9 mouse cellular contexts compared by ENCODE assay signal in genomic region chr2:127541185-127541584, GRCm38 (mm10). TPM values are rescaled to one million over a fixed set of nuclear protein-coding genes. Genes with fewer than 3 reads are reported as not detected.
DNase-seq lines count a peak whose midpoint lies in the region.
"Had no signal": no experiment of that assay in that cellular context is flagged by ENCODE, and none has a peak within 500 bp of the region (broad histone marks: within the 10 kb centered on the region; RNA-seq: fewer than 3 reads in every experiment).

Gene Prom2, minus strand, starts transcription at chr2:127541467.

- peaks cover 84% of the 10 kb centered on the region for H3K27me3 ChIP-seq in embryonic facial prominence, embryonic 10.5 days (replicated peaks; ENCODE audit: low read depth, poor library complexity, severe bottlenecking)

- H3K4me3 ChIP-seq in embryonic facial prominence, embryonic 10.5 days = peak within 1 kb of the TSS; percentile 48
- H3K4me3 ChIP-seq: megakaryocyte, embryonic 14.5 days had no signal

- H3K27ac ChIP-seq in embryonic facial prominence, embryonic 10.5 days (replicated peaks) = no peak within 1 kb of the TSS; the same call in 1 of the 2 replicates

- peaks cover 15% of the 10 kb centered on the region for H3K4me1 ChIP-seq in embryonic facial prominence, embryonic 10.5 days
- H3K4me1 ChIP-seq: megakaryocyte, embryonic 14.5 days had no signal

- no peaks in the 10 kb centered on the region for H3K9me3 ChIP-seq in embryonic facial prominence, embryonic 10.5 days
- H3K9me3 ChIP-seq: megakaryocyte, embryonic 14.5 days had no signal

- WGBS in embryonic facial prominence, embryonic 10.5 days = 3% methylated on average over 29 of the region's 29 CpGs

- no peaks in the 10 kb centered on the region for H3K36me3 ChIP-seq in embryonic facial prominence, embryonic 10.5 days (replicated peaks)

- DNase-seq in cerebellum, adult 18-20 months = peak; percentile 45 to 63
- DNase-seq in embryonic facial prominence, embryonic 10.5 days (ENCODE audit: low spot score) = peak; percentile 66
- DNase-seq in kidney, adult 18-20 months = peak; percentile 66
- peak; percentile 30 for DNase-seq in lung, postnatal 25 days (ENCODE audit: low spot score)
- no peak for DNase-seq in left cerebral cortex, adult 8-10 months (ENCODE audit: low spot score in 2 of 2)
- no peak for DNase-seq in gastrocnemius, postnatal 4 days (ENCODE audit: low spot score in 2 of 2)
- DNase-seq in retina, postnatal 1 day = no peak
- DNase-seq in adrenal gland, postnatal 14 days = no peak

RNA-seq across cellular contexts. Expression of gene Prom2, which starts in this region (rescaled TPM):
- polyA plus RNA-seq in embryonic facial prominence, embryonic 10.5 days (2016; fragmentation: Nextera tagmentation; extraction: Ambion mirVana) = 3.0 and 3.3 TPM in 2 replicates
- under 1 TPM; 0.26 to 0.50 (median 0.38) TPM for total RNA-seq in left cerebral cortex, adult 8-10 months (2022)
- not detected for total RNA-seq in gastrocnemius, postnatal 4 days (2021)
- total RNA-seq in adrenal gland, postnatal 14 days (2021) = 0.19 and 0.26 TPM in 2 replicates

Comparison
In these comparisons a context has a peak if more than half of its experiments do, and no peak if none do; other contexts are left out.
1. DNase-seq: peak in cerebellum, adult 18-20 months (2 of 2), embryonic facial prominence, embryonic 10.5 days (single experiment), kidney, adult 18-20 months (single experiment) and lung, postnatal 25 days (single experiment); none in left cerebral cortex, adult 8-10 months (0 of 2), gastrocnemius, postnatal 4 days (0 of 2), retina, postnatal 1 day (single experiment) and adrenal gland, postnatal 14 days (single experiment).